Mouse (Mus musculus) cerebellum, adult 2 months (tissue): ENCODE results near the gene Zfp618.

Source experiments
- CTCF ChIP-seq: fragments of 200-500 bp; IDR thresholded peaks from 2 replicates; pipeline ENCODE4 v1.5.1; 2011; ENCODE audit warnings: low read depth, mild to moderate bottlenecking, control low read depth, low read length, moderate library complexity, borderline replicate concordance; ENCODE audit not compliant: insufficient read depth
- POLR2A ChIP-seq: fragments of 200-500 bp; IDR thresholded peaks from 2 replicates; pipeline ENCODE4 v1.6.1; 2011; ENCODE audit warnings: low read length, control low read depth, borderline replicate concordance; ENCODE audit not compliant: insufficient read depth

- TF ChIP-seq CTCF (no peak), POLR2A (no peak)
These were observed 185.8 kb downstream of the Zfp618 start for GRCm38 (mm10) chr4:63151127-63151526.
